Mouse (Mus musculus): ENCODE data around the gene Zfp773. TPM values are rescaled to one million over a fixed set of nuclear protein-coding genes. Genes with fewer than 3 reads are reported as not detected.

Gene Zfp773
- total RNA-seq (2023): under 1 TPM; 0.45 to 0.91 TPM

DNA sequence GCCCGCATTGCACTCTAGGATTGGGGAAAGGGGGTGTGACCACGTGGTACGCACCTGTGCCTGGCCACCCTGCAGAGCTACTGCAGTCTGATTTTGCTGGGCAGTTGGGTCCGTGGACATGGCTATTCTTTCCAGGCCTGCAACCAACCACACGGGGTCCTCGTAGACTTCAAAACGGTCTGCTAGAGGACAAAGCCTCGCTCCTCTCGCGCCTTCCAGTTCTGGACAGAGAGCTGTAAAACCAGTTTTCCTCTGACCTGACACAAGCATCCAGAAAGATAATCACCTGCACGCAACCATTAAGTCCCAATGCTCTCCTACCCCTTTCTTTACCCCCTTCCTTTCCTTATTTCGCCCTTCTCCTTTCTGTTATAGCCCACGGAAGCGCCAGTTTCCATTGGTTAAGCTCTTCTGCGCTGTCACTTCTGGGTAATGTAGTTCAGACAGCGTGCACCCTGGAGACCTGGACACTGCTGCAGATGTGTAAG is at the start of gene Zfp773:
Gene Zfp773 (minus strand): TSS at position 377 of the 488 bp plus-strand sequence.

GRCm38 (mm10) chr7:7171227-7172147 is 34.9 kb upstream of the Zfp773 start, which contains the start of gene Zfp418:
Gene Zfp418 (plus strand): TSS chr7:7171330.

DNA sequence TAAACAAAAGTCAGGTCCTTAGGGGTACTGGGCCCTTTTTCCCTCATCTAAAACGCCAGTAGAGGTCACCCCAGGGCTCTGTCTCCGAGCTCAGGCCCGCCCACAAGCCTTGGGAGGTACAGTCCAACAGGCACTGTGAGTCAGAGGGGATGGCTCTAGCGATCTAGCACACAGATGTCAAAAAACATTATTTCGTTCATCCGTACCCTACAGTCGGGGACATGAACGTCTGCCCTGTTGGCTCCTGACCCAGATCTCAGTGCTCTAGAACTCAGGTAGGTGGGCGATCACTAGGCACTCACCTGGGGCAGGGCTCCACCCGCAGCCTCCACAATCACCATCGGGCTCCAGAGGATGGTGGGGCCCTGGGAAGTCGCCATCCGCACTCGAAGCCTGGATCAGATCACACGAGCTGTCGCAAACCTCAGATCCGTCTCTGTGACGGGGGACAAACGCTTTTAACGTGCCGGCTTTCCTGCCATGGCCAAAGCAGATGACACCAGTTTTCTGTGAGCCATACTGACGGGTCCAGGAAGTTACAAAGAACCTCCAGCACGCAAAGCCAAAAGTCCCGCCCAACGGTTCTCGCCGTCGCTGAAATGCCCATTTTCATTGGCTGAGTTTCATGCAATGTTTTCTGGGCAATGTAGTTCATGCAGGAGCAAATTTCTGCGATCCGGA is 15.5 kb downstream of the Zfp773 start, which contains the start of gene Zfp954:
Gene Zfp954 (minus strand): TSS at position 568 of the 681 bp plus-strand sequence.

Other genes starting within 250 kb of the Zfp773 start
- gene Aurkc, start 141.5 kb downstream of the Zfp773 start, total RNA-seq (2023): not detected
- 10 to 100 TPM; 20.6 to 22.2 TPM for gene Zfp954, start 15.3 kb downstream of the Zfp773 start, total RNA-seq (2023)
- 1 to 10 TPM; 1.2 to 1.5 TPM for gene Zfp418, start 34.6 kb upstream of the Zfp773 start, total RNA-seq (2023)
- 1 to 10 TPM; 1.5 to 2.3 TPM for gene Zfp772, start 73.2 kb upstream of the Zfp773 start, total RNA-seq (2023)
- under 1 TPM in 1 of 2 experiments, not detected in 1; 0.52 TPM for gene Vmn2r29, start 110.6 kb upstream of the Zfp773 start, total RNA-seq (2023)
- 1 to 10 TPM; 1.3 to 1.5 TPM for gene Gm45844, start 141.5 kb upstream of the Zfp773 start, total RNA-seq (2023)
- gene Clcn4, start 164.1 kb upstream of the Zfp773 start, total RNA-seq (2023): 10 to 100 TPM; 58.9 to 62.2 TPM
- not detected for gene Vmn2r30, start 200.9 kb upstream of the Zfp773 start, total RNA-seq (2023)
- gene Gm45783, start 237.8 kb upstream of the Zfp773 start, total RNA-seq (2023): not detected